Mouse (Mus musculus) midbrain, embryonic 16.5 days (tissue): ENCODE measurements around the gene Knstrn. TPM values are rescaled to one million over a fixed set of nuclear protein-coding genes. Genes with fewer than 3 reads are reported as not detected.

Source experiments
- ATAC-seq: fragments of 200-750 bp; cut with Nextera tagmentation; 2 replicates; pipeline ENCODE4 v1.8.0; 2017; ENCODE audit warnings: moderate TSS enrichment
- H3K27ac ChIP-seq: fragments of 300-500 bp; sonication (generic); 2 replicates; pipeline ENCODE4 v1.5.1; 2014; ENCODE audit warnings: mild to moderate bottlenecking, low read length, mixed read lengths
- H3K27me3 ChIP-seq: fragments of 300-500 bp; sonication (generic); 2 replicates; pipeline ENCODE4 v1.6.1; 2014; ENCODE audit warnings: low read depth, low read length, mixed read lengths; ENCODE audit not compliant: control insufficient read depth, insufficient read depth
- H3K36me3 ChIP-seq: fragments of 300-500 bp; sonication (generic); 2 replicates; pipeline ENCODE4 v1.6.1; 2014; ENCODE audit warnings: mild to moderate bottlenecking, low read length, moderate library complexity, mixed read lengths; ENCODE audit not compliant: control insufficient read depth, insufficient read depth
- H3K4me1 ChIP-seq: fragments of 300-500 bp; sonication (generic); 2 replicates; pipeline ENCODE4 v1.6.1; 2014; ENCODE audit warnings: mild to moderate bottlenecking, low read length, mixed read lengths; ENCODE audit not compliant: control insufficient read depth, insufficient read depth
- H3K4me2 ChIP-seq: fragments of 300-500 bp; sonication (generic); 2 replicates; pipeline ENCODE4 v1.6.1; 2014; ENCODE audit warnings: mild to moderate bottlenecking, low read length, mixed read lengths
- H3K4me3 ChIP-seq: fragments of 300-500 bp; sonication (generic); 2 replicates; pipeline ENCODE4 v1.5.1; 2014; ENCODE audit warnings: low read depth, mild to moderate bottlenecking, low read length, moderate library complexity, mixed read lengths
- H3K9ac ChIP-seq: fragments of 300-500 bp; sonication (generic); 2 replicates; pipeline ENCODE4 v1.6.1; 2014; ENCODE audit warnings: low read depth, low read length, mixed read lengths
- H3K9me3 ChIP-seq: fragments of 300-500 bp; sonication (generic); replicated peaks from 2 replicates; pipeline ENCODE4 v1.6.1; 2014; ENCODE audit warnings: mild to moderate bottlenecking, low read length, mixed read lengths; ENCODE audit not compliant: control insufficient read depth, poor library complexity, severe bottlenecking
- WGBS: fragments of 180-500 bp; shearing (Covaris S2); extraction: QIAGEN DNeasy Blood & Tissue Kit; methylation state at CpG from one replicate; pipeline ENCODE4 v1.1.7; 2014; 5-methylcytosine and 5-hydroxymethylcytosine counted together
- polyA plus RNA-seq: library from polyadenylated mRNA; unstranded; fragments of >200 nt; fragmentation: Nextera tagmentation; extraction: Ambion mirVana; gene quantifications from 2 replicates; pipeline ENCODE4 v1.2.1, GENCODE M21; 2015

Knstrn gene
- polyA plus RNA-seq, 1 experiment from 2014 or later, result 13.8 TPM

- Histone ChIP-seq H3K9me3 (no peaks in the 10 kb centered on the region), H3K4me2 (peak within 1 kb of the TSS; percentile 95), H3K4me1 (peaks cover 41% of the 10 kb centered on the region), H3K27ac (no peak within 1 kb of the TSS), H3K9ac (peak within 1 kb of the TSS; percentile 95), H3K4me3 (peak within 1 kb of the TSS; percentile 97), H3K27me3 (peaks cover 43% of the 10 kb centered on the region), H3K36me3 (no peaks in the 10 kb centered on the region)
- 1% methylated on average over 32 of the region's 32 CpGs for WGBS
- ATAC-seq, result no peak
Observed at GRCm38 (mm10) chr2:118899981-118900825, 86.4 kb downstream of the Knstrn start, which contains the start of gene Bahd1. Gene Bahd1, plus strand, starts transcription at chr2:118900377.

DNA sequence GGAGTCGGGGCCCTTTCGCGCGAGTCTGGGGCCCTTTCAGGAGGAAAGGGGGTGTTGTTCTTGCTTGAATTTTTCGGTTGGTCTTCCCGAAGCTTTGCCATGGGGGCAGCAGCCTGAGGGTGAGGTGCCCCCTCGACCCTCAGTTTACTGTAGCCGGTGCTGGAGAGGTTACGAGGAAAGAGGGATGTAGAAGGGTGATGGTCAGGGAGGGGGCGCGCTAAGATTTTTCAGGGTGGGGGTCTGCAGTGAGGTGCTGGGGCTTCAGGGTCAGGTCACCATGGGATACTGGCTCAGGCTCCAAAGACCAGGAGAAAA lies 87.0 kb downstream of the Knstrn start:
- 0% methylated on average over 11 of the region's 11 CpGs for WGBS
- H3K4me3 ChIP-seq, result peak overlapping the region; percentile 97
- H3K4me1 ChIP-seq, result peaks cover 47% of the 10 kb centered on the region
- peak overlapping the region; percentile 95 for H3K9ac ChIP-seq
- H3K27ac ChIP-seq, result no peak overlapping the region
- H3K36me3 ChIP-seq, result no peaks in the 10 kb centered on the region
- H3K4me2 ChIP-seq, result peak overlapping the region; percentile 95
- ATAC-seq, result peak; percentile 10
- no peaks in the 10 kb centered on the region for H3K9me3 ChIP-seq
- peaks cover 37% of the 10 kb centered on the region for H3K27me3 ChIP-seq

GRCm38 (mm10) chr2:118901175-118902031 lies 87.6 kb downstream of the Knstrn start:
- peak overlapping the region; percentile 95 for H3K4me2 ChIP-seq
- H3K36me3 ChIP-seq, result no peaks in the 10 kb centered on the region
- WGBS, result under 1% methylated on average over 57 of the region's 120 CpGs
- peaks cover 32% of the 10 kb centered on the region for H3K27me3 ChIP-seq
- peaks cover 45% of the 10 kb centered on the region for H3K4me1 ChIP-seq
- H3K9me3 ChIP-seq, result no peaks in the 10 kb centered on the region
- ATAC-seq, result peak; percentile 90
- H3K27ac ChIP-seq, result peak overlapping the region; percentile 88
- H3K9ac ChIP-seq, result peak overlapping the region; percentile 95
- peak overlapping the region; percentile 97 for H3K4me3 ChIP-seq

- ATAC-seq, result peak; percentile 13
- Histone ChIP-seq H3K4me2 (peak overlapping the region; percentile 88), H3K36me3 (no peaks in the 10 kb centered on the region), H3K9ac (peak overlapping the region; percentile 95), H3K27ac (peak overlapping the region; percentile 88), H3K4me3 (peak overlapping the region; percentile 97), H3K27me3 (peaks cover 25% of the 10 kb centered on the region), H3K4me1 (peaks cover 36% of the 10 kb centered on the region), H3K9me3 (no peaks in the 10 kb centered on the region)
- 1% methylated on average over 95 of the region's 106 CpGs for WGBS
Observed at GRCm38 (mm10) chr2:118902051-118903025, 88.5 kb downstream of the Knstrn start.

GRCm38 (mm10) chr2:118903333-118903741 lies 89.5 kb downstream of the Knstrn start:
- Histone ChIP-seq H3K9ac (peak overlapping the region; percentile 95), H3K36me3 (no peaks in the 10 kb centered on the region), H3K27me3 (peaks cover 19% of the 10 kb centered on the region), H3K27ac (no peak overlapping the region), H3K4me1 (peaks cover 35% of the 10 kb centered on the region), H3K9me3 (no peaks in the 10 kb centered on the region), H3K4me3 (peak overlapping the region; percentile 97), H3K4me2 (peak overlapping the region; percentile 88)
- 5% methylated on average over 10 of the region's 10 CpGs for WGBS
- no peak for ATAC-seq

Other genes starting within 250 kb of the Knstrn start
- gene Bub1b, start 215.8 kb upstream of the Knstrn start, polyA plus RNA-seq, result 7.0 and 8.8 TPM in 2 replicates
- 62.7 and 65.5 TPM in 2 replicates for gene Pak6, start 150.7 kb upstream of the Knstrn start, polyA plus RNA-seq
- gene Ankrd63, start 110.0 kb upstream of the Knstrn start, polyA plus RNA-seq, result not detected in 2 replicates
- 0.44 and 0.50 TPM in 2 replicates for gene Plcb2, start 85.6 kb upstream of the Knstrn start, polyA plus RNA-seq
- 17.9 and 18.9 TPM in 2 replicates for gene Inafm2, start 68.2 kb upstream of the Knstrn start, polyA plus RNA-seq
- gene Ccdc9b, start 51.3 kb upstream of the Knstrn start, polyA plus RNA-seq, result 1.2 and 1.6 TPM in 2 replicates
- gene Phgr1, start 41.2 kb upstream of the Knstrn start, polyA plus RNA-seq, result not detected in 2 replicates
- gene Disp2, start 34.3 kb upstream of the Knstrn start, polyA plus RNA-seq, result 72.3 and 77.0 TPM in 2 replicates
- 38.6 and 46.3 TPM in 2 replicates for gene Ivd, start 48.0 kb downstream of the Knstrn start, polyA plus RNA-seq
- gene Bahd1, start 86.4 kb downstream of the Knstrn start, polyA plus RNA-seq, result 6.4 and 6.9 TPM in 2 replicates
- gene Chst14, start 112.5 kb downstream of the Knstrn start, polyA plus RNA-seq, result 4.6 and 4.7 TPM in 2 replicates
- gene Ccdc32, start 215.4 kb downstream of the Knstrn start, polyA plus RNA-seq, result 40.7 and 44.6 TPM in 2 replicates
- gene Rpusd2, start 220.8 kb downstream of the Knstrn start, polyA plus RNA-seq, result 4.1 and 4.5 TPM in 2 replicates
- 4.5 and 8.4 TPM in 2 replicates for gene Knl1, start 233.1 kb downstream of the Knstrn start, polyA plus RNA-seq